In the genomic region with DNA sequence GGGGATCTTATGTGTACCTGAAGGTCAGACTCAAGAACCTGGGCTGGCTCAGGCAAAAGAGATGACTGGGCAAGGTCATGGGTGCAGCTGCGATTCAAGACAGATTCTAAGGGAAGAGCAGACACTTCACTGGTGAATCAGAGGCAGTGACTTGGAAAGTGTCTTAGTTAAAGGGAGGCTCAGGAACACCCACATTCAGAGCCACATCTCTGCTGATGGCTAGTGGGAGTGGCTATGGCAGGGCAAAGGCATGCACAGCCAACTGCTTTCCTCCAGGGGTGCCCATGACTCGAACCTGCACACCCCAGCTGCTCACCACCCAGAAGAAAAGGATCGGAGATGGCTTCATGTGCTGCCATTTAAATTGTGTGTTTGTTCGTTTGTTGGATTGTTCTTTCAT, we compare ENCODE assay signal across 21 mouse cellular contexts.
"Had no signal": no experiment of that assay in that cellular context is flagged by ENCODE, and none has a peak within 500 bp of the region (broad histone marks: within the 10 kb centered on the region; RNA-seq: fewer than 3 reads in every experiment).

No protein-coding gene starts in this region.

- H3K4me2 ChIP-seq: liver, embryonic 12.5 days; liver, embryonic 15.5 days; midbrain, embryonic 15.5 days had no signal

- H3K27ac ChIP-seq: kidney, embryonic 15.5 days; limb, embryonic 10.5 days; limb, embryonic 13.5 days; liver, embryonic 12.5 days; liver, embryonic 15.5 days; lung, embryonic 15.5 days; midbrain, embryonic 15.5 days; neural tube, embryonic 13.5 days had no signal

- H3K9me3 ChIP-seq: kidney, embryonic 15.5 days; limb, embryonic 10.5 days; limb, embryonic 13.5 days; liver, embryonic 12.5 days; liver, embryonic 15.5 days; lung, embryonic 15.5 days; midbrain, embryonic 15.5 days; neural tube, embryonic 13.5 days had no signal

- H3K4me3 ChIP-seq: liver, embryonic 12.5 days; liver, embryonic 15.5 days; lung, embryonic 15.5 days; midbrain, embryonic 15.5 days; myocyte; neural tube, embryonic 13.5 days had no signal

- H3K36me3 ChIP-seq: kidney, embryonic 15.5 days; limb, embryonic 10.5 days; limb, embryonic 13.5 days; liver, embryonic 12.5 days; liver, embryonic 15.5 days; lung, embryonic 15.5 days; midbrain, embryonic 15.5 days had no signal

- H3K9ac ChIP-seq: kidney, embryonic 15.5 days; limb, embryonic 13.5 days; liver, embryonic 12.5 days; liver, embryonic 15.5 days; lung, embryonic 15.5 days; midbrain, embryonic 15.5 days; neural tube, embryonic 13.5 days had no signal

- DNase-seq: kidney, adult 2 months; kidney, postnatal 10 days; kidney, postnatal 36 days; liver; lung, adult 18-20 months; lung, postnatal 10 days; lung, postnatal 36 days; retina, postnatal 1 day; right cerebral cortex, postnatal 25 days; spleen, adult 18-20 months; thymus, adult 18-20 months; thymus, postnatal 36 days had no signal

- ATAC-seq: liver, embryonic 12.5 days; midbrain, embryonic 15.5 days had no signal
